Mouse (Mus musculus) heart, postnatal 14 days (tissue): ENCODE data around the gene Ube2e2. TPM values are rescaled to one million over a fixed set of nuclear protein-coding genes. Genes with fewer than 3 reads are reported as not detected.
A peak's percentile ranks its signal among the peaks of the same experiment; 100 is the strongest.

Experiments
- DNase-seq, 2 experiments: peaks; one replicate each; pipeline ENCODE4 v3.0.0; 2021 to 2022
- intact Hi-C: fragments of 180-260 bp; cut with DNase I; formaldehyde crosslinking; loops from one replicate; pipeline ENCODE4 v1.15.1; 2025
- long read RNA-seq, 2 experiments: library from polyadenylated mRNA; stranded (forward); transcript quantifications; one replicate each; pipeline ENCODE4 v2.0.0; 2021
- total RNA-seq, 2 experiments: library from RNA; stranded (reverse); gene quantifications; 2 replicates each; pipeline ENCODE4 v1.2.3; 2021

The Ube2e2 gene
- total RNA-seq = 10 to 100 TPM; 19.3 to 21.4 TPM
- long read RNA-seq, experiment 1, partial matches to known transcripts = 2 of 5 reads
- long read RNA-seq, experiment 1, other reads (novel, unspliced or antisense) = 3 of 5 reads
- long read RNA-seq, experiment 2, partial matches to known transcripts = 1 of 2 reads
- long read RNA-seq, experiment 2, other reads (novel, unspliced or antisense) = 1 of 2 reads

- no peak for DNase-seq
Measured at GRCm38 (mm10) chr14:18893947-18894445, at the start of gene Ube2e2. Gene Ube2e2, minus strand, starts transcription at chr14:18894267.

DNA sequence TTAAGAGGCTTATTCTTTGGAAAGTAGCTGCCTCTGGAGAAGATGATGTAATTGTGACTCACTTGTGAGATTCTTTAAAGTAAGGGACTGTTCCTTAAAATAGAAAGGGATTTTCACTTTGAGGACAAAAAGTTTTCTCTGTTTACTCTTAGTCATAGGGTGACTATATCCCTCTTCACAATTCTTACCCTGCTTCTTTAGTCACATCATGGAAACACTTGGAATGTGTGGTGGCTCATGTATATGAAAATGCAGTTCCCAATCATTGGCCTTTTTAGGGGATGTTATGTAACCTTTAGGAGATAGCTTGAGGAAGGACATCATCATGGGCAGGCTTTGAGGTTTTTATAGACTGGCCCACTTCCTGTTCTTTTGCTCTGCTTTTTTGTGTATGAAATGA is 46.0 kb upstream of the Ube2e2 start:
- intact Hi-C loops = no loop called here
- DNase-seq = no peak

More at GRCm38 (mm10) chr14:18893947-18894445, at the start of gene Ube2e2:
- intact Hi-C loops = loop anchor here (10.0 kb wide), 1 partner anchor 659 kb away; the partner anchor contains the start of gene Nr1d2

DNA sequence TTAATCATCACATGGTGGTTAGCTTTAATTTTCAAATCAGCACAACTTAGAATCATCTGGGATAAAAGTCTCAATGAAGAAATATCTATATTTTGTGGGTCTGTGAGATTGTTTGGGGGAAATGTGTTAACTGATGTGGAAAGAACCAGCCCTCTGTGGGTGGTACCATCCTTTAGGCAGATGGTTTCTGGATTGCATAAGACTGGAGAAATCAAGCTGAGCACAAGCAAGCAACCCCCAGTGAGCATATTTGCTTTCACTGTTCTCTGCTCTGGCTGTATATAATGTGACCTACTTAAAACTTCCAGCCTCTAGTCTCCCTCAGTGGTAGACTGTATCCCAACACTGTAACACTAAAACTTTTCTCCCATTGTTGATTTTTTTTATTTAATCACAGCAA is 9.5 kb upstream of the Ube2e2 start:
- intact Hi-C loops = no loop called here
- no peak for DNase-seq

GRCm38 (mm10) chr14:18893121-18893946 is 733 bp downstream of the Ube2e2 start:
- intact Hi-C loops = loop anchor here (10.0 kb wide), 1 partner anchor 659 kb away; the partner anchor contains the start of gene Nr1d2
- DNase-seq = peak; percentile 95 to 96

- intact Hi-C loops = no loop called here
- DNase-seq = peak; percentile 4 to 6
Measured at GRCm38 (mm10) chr14:18889571-18889970, 4.5 kb downstream of the Ube2e2 start.

- DNase-seq = no peak
- intact Hi-C loops = no loop called here
Measured at GRCm38 (mm10) chr14:18882493-18882892, 11.6 kb downstream of the Ube2e2 start.

GRCm38 (mm10) chr14:18870716-18871115 is 23.4 kb downstream of the Ube2e2 start:
- intact Hi-C loops = no loop called here
- DNase-seq = peak; percentile 17 to 24

GRCm38 (mm10) chr14:18828661-18829060 is 65.4 kb downstream of the Ube2e2 start:
- DNase-seq = no peak
- intact Hi-C loops = no loop called here

GRCm38 (mm10) chr14:18826753-18827152 is 67.3 kb downstream of the Ube2e2 start:
- intact Hi-C loops = no loop called here
- no peak for DNase-seq

- intact Hi-C loops = no loop called here
- DNase-seq = no peak
Measured at GRCm38 (mm10) chr14:18820713-18821112, 73.4 kb downstream of the Ube2e2 start.

DNA sequence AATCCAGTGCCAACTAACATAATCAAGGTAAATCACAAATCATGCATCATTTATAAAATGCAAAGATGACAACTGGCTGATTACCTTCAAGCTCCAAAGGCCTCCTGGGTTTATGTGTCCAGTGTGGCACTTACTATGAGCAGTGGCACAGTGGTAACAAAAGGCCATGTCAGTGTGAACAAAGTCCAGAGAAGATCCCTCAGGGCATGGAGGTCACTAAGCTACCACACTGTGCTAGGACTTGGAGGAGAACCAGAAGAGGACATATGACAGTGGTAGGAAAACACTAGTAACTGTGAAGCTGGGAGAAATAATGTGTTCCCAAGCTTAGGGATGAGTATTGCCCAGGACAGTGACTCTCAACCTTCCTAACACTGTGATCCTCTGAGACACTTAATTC is 97.2 kb downstream of the Ube2e2 start:
- intact Hi-C loops = no loop called here
- no peak for DNase-seq

DNA sequence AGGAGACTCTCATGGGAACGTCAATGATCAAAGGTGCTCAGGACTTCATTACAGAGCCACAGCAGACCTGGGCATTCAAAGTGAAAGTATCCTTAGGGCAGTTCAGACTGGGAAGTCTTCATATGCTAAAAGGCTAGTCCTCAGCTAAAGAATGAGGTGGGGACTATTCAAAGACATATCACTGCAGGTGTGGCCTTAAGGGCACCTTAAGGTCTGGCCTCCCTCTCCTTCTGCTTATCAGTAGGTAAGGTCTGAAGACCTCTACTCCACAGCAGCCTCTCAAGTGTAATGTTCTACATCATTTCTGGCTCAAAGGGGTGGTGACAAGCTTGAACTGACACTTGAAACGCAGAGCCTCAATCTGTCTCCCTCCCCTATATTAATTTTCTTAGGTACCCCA is 98.3 kb downstream of the Ube2e2 start:
- DNase-seq = no peak
- intact Hi-C loops = no loop called here

GRCm38 (mm10) chr14:18778993-18779675 is 114.9 kb downstream of the Ube2e2 start:
- no peak for DNase-seq
- intact Hi-C loops = no loop called here

DNA sequence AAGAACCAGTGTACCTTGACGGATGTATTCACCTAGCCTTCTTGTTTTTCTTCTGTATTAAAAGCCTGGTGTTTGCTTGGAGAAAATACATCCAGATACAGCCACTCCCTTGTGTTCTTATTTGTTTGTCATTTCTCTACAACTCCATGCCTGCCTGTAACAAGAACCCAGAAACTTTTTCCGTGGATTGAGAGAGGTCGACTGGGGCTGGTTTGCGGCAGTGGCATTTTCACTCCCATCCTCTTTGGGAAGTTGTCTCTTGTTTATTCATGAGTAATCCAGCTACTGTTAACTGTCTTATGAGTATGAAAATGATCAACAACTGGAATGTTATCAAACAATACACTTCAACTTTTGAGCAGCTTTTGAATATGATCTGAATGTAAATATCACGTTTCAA is 115.8 kb downstream of the Ube2e2 start:
- intact Hi-C loops = no loop called here

GRCm38 (mm10) chr14:18776132-18776531 is 117.9 kb downstream of the Ube2e2 start:
- DNase-seq = no peak
- intact Hi-C loops = no loop called here

More for the DNA sequence above, 115.8 kb downstream of the Ube2e2 start:
- no peak for DNase-seq

DNA sequence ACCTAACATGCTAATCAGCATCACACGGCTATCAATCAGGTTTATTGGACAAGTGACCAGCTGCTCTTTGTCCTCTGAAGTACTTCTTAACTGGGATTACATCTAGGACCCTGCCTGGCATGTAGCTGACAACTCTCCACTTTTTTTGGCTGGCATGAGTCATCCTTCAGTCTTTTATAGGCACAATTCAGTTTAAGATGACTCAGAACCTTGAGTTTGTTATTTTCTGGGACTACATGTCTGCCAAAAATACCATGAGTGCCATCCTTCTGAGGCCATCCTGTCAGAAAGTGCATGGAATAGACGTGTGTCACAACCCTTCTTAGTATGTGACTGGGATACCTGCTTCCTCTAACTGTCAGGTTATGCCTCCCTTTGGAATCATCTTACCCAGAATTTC is 120.3 kb downstream of the Ube2e2 start:
- intact Hi-C loops = no loop called here
- no peak for DNase-seq

- no peak for DNase-seq
- intact Hi-C loops = no loop called here
Measured at GRCm38 (mm10) chr14:18759601-18760356, 134.3 kb downstream of the Ube2e2 start.

GRCm38 (mm10) chr14:18758595-18759532 is 135.2 kb downstream of the Ube2e2 start:
- intact Hi-C loops = no loop called here
- DNase-seq = no peak

DNA sequence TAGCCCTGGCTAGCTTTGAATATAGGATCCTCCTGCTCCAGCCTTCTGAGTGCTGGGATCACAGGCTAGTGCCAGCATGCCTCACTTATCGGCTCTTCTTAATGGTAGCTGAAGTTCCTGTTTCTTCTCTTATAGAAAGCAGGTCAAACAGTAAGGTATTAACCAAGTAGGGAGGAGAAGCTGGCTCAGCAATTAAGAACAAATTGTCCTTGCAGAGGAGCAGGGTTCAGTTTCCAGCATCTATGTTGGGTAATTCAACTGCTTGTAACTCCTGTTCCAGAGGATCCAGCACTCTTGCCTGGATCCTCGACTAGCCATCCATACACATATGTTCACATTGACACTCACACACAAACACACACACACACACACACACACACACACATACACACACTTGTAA is 136.1 kb downstream of the Ube2e2 start:
- intact Hi-C loops = no loop called here
- DNase-seq = no peak
